Mouse (Mus musculus): ENCODE results near the gene Cyp2b10. TPM values are rescaled to one million over a fixed set of nuclear protein-coding genes. Genes with fewer than 3 reads are reported as not detected.

Gene Cyp2b10
- total and polyA plus RNA-seq, 3 experiments: not detected

Other genes with a start within 250 kb of the Cyp2b10 start
- gene Bckdha, start 238.6 kb upstream of the Cyp2b10 start, total RNA-seq (2012; rRNA removed): 14.9 and 19.9 TPM in 2 replicates
- 20.8 and 21.4 TPM in 2 replicates for gene Bckdha, start 238.6 kb upstream of the Cyp2b10 start, total RNA-seq (2014; rRNA removed)
- gene Bckdha, start 238.6 kb upstream of the Cyp2b10 start, polyA plus RNA-seq (2012; ENCODE audit: insufficient read length, low read depth): 13.4 and 17.2 TPM in 2 replicates
- 105 and 116 TPM in 2 replicates for gene Exosc5, start 238.5 kb upstream of the Cyp2b10 start, total RNA-seq (2012; rRNA removed)
- 114 and 123 TPM in 2 replicates for gene Exosc5, start 238.5 kb upstream of the Cyp2b10 start, total RNA-seq (2014; rRNA removed)
- 102 and 125 TPM in 2 replicates for gene Exosc5, start 238.5 kb upstream of the Cyp2b10 start, polyA plus RNA-seq (2012; ENCODE audit: insufficient read length, low read depth)
- gene Tmem91, start 222.5 kb upstream of the Cyp2b10 start, total RNA-seq (2012; rRNA removed): 0.17 and 0.55 TPM in 2 replicates
- gene Tmem91, start 222.5 kb upstream of the Cyp2b10 start, total RNA-seq (2014; rRNA removed): not detected in 2 replicates
- 1.3 and 1.9 TPM in 2 replicates for gene Tmem91, start 222.5 kb upstream of the Cyp2b10 start, polyA plus RNA-seq (2012; ENCODE audit: insufficient read length, low read depth)
- gene B9d2, start 216.8 kb upstream of the Cyp2b10 start, total RNA-seq (2012; rRNA removed): 13.1 and 15.8 TPM in 2 replicates
- gene B9d2, start 216.8 kb upstream of the Cyp2b10 start, total RNA-seq (2014; rRNA removed): 9.3 and 10.0 TPM in 2 replicates
- gene B9d2, start 216.8 kb upstream of the Cyp2b10 start, polyA plus RNA-seq (2012; ENCODE audit: insufficient read length, low read depth): 21.2 and 23.8 TPM in 2 replicates
- gene Tgfb1, start 210.6 kb upstream of the Cyp2b10 start, total RNA-seq (2012; rRNA removed): 25.9 and 28.8 TPM in 2 replicates
- 8.7 and 9.2 TPM in 2 replicates for gene Tgfb1, start 210.6 kb upstream of the Cyp2b10 start, total RNA-seq (2014; rRNA removed)
- gene Tgfb1, start 210.6 kb upstream of the Cyp2b10 start, polyA plus RNA-seq (2012; ENCODE audit: insufficient read length, low read depth): 104 and 109 TPM in 2 replicates
- gene Ccdc97, start 178.5 kb upstream of the Cyp2b10 start, total RNA-seq (2012; rRNA removed): 14.1 and 14.4 TPM in 2 replicates
- 4.5 and 5.7 TPM in 2 replicates for gene Ccdc97, start 178.5 kb upstream of the Cyp2b10 start, total RNA-seq (2014; rRNA removed)
- 38.8 and 44.8 TPM in 2 replicates for gene Ccdc97, start 178.5 kb upstream of the Cyp2b10 start, polyA plus RNA-seq (2012; ENCODE audit: insufficient read length, low read depth)
- gene Hnrnpul1, start 142.9 kb upstream of the Cyp2b10 start, total RNA-seq (2012; rRNA removed): 67.6 and 72.2 TPM in 2 replicates
- 44.7 and 52.6 TPM in 2 replicates for gene Hnrnpul1, start 142.9 kb upstream of the Cyp2b10 start, total RNA-seq (2014; rRNA removed)
- gene Hnrnpul1, start 142.9 kb upstream of the Cyp2b10 start, polyA plus RNA-seq (2012; ENCODE audit: insufficient read length, low read depth): 155 and 188 TPM in 2 replicates
- gene Axl, start 108.9 kb upstream of the Cyp2b10 start, total RNA-seq (2012; rRNA removed): 0.76 and 0.98 TPM in 2 replicates
- 0.15 and 0.19 TPM in 2 replicates for gene Axl, start 108.9 kb upstream of the Cyp2b10 start, total RNA-seq (2014; rRNA removed)
- gene Axl, start 108.9 kb upstream of the Cyp2b10 start, polyA plus RNA-seq (2012; ENCODE audit: insufficient read length, low read depth): 0.96 and 1.6 TPM in 2 replicates
- 0.04 TPM in 1 of 2 replicates, not detected in the other for gene Cyp2s1, start 80.7 kb upstream of the Cyp2b10 start, total RNA-seq (2012; rRNA removed)
- gene Cyp2s1, start 80.7 kb upstream of the Cyp2b10 start, total RNA-seq (2014; rRNA removed): not detected in 2 replicates
- not detected in 2 replicates for gene Cyp2s1, start 80.7 kb upstream of the Cyp2b10 start, polyA plus RNA-seq (2012; ENCODE audit: insufficient read length, low read depth)
- 0.08 and 0.13 TPM in 2 replicates for gene Cyp2b13, start 163.9 kb downstream of the Cyp2b10 start, total RNA-seq (2012; rRNA removed)
- gene Cyp2b13, start 163.9 kb downstream of the Cyp2b10 start, total RNA-seq (2014; rRNA removed): not detected in 2 replicates
- not detected in 2 replicates for gene Cyp2b13, start 163.9 kb downstream of the Cyp2b10 start, polyA plus RNA-seq (2012; ENCODE audit: insufficient read length, low read depth)